Mouse (Mus musculus) A20 (cell line): ENCODE data around the gene Gtdc1.

ENCODE experiments used
- DNase-seq: peaks from one replicate; pipeline ENCODE4 v3.0.0-alpha.2; 2011; ENCODE audit warnings: low read depth, low spot score

Gtdc1 gene

DNA sequence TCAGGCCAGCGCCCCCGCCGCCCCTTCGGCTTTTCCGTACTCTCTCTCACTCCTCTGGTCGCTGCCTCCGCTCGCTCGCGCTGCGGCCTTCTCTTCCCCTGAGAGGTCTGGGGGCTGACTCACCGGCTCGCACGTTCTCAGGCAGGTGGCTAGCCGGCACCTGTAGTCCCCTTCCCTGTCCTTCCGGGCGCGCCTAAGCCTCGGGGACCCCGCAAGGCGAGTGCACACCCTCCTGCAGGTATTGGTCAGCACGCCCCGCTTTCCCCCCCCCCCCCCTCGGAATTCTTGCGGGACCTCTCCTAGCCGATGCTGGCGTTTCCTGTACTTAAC is at the start of gene Gtdc1:
TSS of gene Gtdc1 (minus strand) at position 176 of the 330 bp plus-strand sequence.
- no peak for DNase-seq

DNA sequence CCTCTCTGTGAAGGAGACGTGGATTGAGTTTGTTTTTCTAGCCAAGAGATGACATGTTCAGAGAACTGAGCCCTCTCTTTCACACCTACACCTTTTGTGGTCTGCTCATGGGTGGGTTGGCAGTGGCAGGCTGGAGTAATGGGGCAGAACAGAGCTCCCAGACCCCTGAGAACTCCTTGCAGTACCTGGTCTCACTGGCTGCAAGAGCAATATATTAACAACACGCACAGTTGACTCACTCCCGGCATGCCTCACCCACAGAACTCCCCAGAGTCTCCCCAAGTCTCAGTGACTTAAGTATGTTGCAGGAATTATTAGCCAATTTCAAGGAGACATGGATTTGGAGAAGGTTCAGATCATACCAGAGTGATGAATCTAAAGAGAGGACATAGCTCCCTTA is 49.6 kb upstream of the Gtdc1 start:
- DNase-seq, result no peak

DNA sequence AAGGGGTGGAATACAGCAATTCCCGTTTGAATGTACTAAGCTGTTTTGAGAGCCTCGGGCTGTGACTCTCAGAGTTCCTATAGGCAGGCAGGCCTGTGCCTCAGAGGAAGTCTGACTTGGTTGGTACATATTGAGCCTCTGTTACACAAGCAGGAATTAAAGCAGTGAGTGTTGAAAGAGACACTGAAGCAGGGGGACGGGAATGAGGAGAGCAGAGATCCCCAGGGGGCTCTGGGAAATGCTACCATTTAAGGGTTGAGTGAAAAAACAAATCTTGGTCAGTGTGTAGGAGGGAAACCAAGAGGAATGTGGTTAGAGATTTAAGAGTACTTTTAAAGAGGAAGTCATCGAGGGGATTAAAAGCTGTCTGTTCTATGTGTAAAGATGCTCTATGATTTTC is 49.0 kb upstream of the Gtdc1 start:
- DNase-seq, result no peak

DNA sequence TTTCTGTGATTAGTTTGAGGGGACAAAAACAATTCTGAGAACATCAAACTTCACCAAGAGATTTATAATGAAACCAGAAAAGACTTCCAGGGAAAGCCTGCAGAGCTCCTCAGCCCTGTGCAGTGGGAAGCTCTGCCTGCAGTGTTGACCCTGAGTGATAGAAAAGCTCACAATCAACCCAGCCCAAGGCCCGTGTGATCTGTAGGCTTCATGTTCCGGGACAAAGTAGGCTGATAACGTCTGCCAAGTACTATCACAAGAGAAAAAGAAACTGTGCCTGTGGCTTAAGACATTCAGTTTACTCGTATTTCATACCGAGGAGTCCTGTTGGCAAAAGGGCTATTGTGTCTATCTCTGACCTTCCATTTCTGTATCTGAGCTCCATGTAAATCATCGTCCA is 46.4 kb upstream of the Gtdc1 start:
- DNase-seq, result no peak

DNA sequence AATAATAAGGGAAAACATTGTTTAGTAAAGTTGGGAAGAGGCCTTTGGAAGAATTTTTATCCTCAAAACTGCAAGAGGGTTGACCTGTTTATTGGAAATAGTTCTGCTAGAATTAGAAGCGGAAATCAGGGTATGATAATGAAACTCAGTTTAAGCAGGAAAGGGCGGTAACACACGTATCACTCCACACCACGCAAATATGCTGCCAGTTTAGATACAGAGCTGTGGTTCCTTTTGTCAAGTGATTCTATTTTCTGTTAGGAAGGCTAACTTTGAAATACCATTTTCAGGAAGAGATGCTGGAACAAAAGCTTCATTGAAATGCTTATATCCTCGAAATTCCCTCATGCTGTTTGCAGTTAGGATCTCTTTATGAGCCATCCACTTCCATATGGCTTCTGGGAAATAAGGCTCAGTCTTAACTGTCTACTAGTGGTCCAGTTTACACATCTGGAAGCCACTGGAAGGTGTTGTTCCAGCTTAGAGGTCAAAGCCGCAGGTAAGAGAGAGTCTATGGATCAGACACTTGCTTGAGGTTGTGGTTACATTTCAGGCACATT is 42.7 kb upstream of the Gtdc1 start:
- DNase-seq, result no peak

DNA sequence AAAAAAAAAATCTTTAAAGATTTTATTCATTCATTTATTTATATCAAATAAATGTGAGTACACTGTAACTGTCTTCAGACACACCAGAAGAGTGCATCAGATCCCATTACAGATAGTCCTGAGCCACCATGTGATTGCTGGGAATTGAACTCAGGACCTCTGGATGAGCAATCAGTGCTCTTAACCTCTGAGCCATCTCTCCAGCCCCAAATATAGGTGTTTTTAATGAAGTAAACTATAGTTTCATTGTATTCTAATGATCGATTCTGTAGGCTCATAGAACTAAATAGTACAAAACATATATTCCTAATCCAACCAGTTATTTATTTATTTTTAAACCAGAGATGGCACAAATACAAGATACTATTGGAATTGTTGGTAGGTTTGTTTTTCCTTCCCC is 42.2 kb upstream of the Gtdc1 start:
- no peak for DNase-seq

DNA sequence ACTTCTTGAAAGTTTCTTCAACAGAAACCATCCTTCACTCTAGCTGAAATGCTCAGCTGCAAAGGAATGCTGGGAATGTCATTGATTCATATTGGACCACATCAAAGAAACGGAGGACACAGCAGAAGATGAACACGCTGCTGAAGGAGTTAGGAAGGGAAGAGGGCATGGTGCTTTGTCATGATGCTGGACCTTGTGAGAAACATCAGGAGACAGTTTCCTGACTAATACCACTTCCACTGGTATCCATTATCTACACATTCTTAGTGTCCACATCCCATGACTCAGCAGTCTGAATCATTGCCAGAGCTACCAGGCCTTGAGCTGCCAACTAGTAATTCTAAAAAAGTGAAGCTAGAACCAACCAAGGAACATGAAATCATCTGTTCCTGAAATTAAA is 41.8 kb upstream of the Gtdc1 start:
- DNase-seq, result no peak

DNA sequence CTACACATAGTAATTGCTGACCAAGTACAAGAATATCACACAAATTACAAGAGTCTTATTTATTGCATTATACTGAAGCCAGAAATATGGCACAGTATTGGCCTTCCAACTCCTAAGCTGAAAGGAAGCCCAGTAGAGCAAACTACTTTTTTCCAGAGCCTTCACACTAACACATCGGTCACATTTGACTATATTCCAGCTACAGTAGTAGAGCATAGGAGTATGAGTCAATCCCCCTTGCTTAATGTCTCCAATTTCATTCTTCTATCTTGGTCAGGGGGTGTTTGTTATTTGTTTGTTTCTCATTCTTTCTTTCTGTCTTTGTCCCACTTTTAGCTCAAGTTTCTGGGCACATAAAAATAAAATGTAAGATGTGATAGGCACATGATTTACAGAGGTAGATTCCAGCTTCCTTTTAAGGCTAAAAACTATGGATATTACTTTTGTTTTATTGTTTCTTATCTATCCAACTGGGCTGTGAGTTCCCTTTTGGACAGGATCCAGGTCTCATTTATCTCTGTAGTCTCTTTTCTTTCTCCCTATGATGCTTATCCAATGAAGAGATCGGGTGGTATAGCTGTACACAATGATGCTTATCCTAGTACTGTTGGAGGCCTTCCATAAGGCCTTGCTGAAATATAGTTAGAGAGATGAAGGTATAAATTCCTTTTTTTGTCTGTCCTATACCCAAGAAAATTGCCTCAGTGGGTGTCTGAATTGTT is 38.5 kb upstream of the Gtdc1 start:
- DNase-seq, result no peak

DNA sequence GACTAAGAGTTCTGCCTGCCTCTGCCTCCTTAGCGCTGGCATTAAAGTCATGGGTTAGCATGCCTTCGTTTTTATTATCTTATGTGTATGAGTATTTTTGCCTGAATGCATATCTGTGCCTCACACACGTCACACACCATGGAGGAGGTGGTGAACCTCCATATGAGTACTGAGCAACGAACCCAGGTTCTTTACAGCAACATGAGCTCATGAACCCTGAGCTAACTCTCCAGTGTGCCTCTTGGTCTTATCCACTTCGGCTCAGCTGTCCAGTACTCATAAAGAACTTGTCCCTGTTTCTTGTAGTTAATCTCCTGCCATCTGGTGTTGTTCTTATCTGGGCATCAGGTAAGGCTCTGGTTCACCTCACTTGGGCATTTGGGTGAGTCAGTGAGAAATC is 35.2 kb upstream of the Gtdc1 start:
- no peak for DNase-seq

DNA sequence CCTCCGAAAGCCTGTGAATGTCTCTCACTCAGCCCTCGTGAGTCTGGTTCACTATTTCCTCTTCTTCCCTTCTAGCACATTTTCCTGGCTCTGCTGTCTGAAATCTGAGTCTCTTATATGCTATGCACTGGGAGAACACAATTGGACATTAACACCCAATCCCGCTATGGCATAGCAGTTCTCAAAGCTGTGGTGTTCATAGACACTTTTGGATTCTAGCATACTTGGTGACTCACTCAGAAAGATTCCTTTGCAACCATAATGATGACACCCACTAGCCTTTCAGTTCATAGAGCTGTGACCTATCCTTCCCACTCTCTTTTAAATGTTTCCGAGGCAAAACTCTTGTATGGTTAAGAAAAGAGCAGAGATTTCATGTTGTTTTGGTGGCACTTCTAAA is 33.7 kb upstream of the Gtdc1 start:
- no peak for DNase-seq

DNA sequence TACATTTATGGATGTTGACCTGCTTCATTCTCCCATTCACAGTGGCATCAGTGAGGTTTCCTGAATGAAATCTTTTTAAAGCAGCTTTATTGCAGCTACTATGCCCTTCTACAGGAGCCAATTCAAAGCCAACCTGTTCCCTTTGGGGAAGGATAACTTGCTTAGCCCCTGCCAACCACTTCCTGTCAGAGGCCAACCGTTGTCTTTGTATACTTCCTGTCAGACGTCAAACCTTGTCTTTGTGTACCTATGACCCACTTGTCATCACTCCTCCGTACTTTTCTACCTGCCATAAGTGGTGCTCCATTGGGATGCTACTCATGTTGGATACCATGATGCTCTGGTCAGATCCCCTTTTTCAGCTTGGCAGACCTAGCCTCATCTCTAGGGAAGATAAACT is 33.1 kb upstream of the Gtdc1 start:
- no peak for DNase-seq

DNA sequence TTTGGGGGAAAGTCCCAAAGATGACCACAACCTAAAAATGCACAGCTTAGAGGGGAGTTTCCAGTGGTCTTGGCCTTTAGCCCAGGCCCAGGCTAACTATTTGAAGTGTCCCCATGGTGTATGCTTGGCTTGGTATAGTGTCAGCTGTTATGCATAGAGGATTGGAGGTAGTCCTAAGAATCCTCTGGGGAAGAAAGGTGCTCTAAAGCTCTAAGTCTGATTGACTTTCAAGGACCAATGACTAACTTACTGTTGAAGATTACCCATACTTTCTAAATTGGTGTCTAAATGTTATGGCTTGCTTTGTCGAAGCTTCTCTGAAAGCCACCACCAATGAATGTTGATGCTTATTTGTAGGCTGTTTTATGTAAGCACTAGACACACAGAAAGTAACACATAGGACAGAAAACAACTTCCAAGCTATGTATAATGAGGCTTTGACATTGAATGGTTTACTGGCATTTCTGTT is 29.9 kb upstream of the Gtdc1 start:
- DNase-seq, result peak; percentile 65

DNA sequence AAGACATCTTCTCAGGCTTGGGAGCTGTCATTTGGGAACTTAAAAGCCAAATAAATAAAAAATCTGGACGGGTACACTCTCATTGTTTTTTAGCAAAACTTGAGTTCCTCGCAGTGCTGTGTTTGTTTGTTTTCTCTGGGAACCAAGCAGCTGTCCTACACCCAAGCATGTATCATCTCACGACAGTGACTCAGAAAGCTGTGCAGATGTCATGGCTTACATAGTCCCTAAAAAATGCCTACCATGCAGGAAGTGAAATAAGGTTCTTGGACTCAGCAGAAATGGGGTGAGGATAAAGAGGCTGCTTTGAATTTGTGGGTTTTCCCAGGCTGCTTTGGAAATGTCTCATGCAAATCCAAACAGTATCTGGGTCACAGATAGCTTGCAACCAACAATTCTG is 28.8 kb upstream of the Gtdc1 start:
- peak; percentile 37 for DNase-seq

DNA sequence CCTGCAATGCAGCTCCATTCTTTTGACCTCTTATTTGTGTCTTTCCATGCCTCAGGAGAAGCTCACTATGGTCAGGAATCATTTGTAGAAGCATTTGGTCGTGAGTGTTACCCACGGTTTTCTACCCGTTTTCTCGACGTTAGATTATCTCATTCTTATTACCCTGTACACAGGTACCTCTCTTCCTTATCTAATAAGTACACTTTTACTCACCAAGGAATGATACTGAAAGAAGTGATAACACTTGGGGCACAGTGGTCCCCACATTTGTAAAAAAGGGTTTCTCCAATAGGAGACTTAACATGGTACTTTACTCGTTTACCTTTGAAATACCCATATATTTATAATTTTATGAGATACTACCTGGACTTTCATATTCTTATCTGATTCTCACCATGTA is 28.0 kb upstream of the Gtdc1 start:
- DNase-seq, result no peak

DNA sequence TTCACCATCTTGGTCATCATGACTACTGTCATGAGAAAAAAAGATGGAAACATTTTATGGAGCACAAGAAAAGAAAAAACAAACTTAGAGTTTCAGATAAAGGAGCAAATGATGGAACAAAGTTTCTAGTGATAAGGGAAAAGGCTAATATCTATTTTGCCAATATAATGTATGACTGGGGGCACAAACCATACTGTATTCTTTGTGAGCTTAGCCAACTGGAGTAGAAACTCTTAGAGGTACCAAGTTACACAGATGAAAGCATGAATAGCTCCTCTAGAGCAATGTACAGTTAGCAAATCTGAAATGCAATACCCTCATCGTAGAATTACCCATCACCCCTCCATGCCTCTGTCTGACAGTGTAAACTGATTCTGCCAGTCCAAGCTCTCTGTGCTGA is 26.7 kb upstream of the Gtdc1 start:
- DNase-seq, result no peak

DNA sequence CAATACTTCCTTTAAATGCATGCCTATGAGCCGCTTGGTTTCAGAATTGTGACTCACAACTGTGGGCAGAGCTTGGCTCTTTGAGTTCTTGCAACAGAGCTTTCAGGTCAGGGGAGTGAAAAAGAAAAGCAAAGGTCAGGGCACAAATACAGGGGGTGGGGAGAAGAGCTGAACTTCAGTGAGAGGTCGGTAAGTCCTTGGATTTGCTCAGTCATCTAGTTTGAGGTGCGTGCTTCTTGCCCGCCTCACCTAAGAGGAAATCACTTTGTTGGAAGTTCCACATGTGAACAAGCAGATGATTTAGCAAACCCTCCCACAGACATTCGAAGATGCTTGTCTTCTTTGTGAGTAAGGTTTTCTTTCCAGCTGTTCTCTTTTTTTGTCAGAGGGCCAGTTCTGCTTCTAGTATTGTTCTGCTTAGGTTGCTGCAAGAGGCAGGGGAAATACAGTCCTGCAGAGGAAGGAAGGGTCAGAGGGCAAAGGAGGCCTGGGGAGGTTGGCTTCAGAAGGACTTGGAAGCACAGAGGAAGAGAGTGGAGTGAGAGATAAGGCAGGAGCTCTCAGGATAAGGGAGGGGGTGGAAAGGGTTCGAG is 25.5 kb upstream of the Gtdc1 start:
- DNase-seq, result peak; percentile 39

DNA sequence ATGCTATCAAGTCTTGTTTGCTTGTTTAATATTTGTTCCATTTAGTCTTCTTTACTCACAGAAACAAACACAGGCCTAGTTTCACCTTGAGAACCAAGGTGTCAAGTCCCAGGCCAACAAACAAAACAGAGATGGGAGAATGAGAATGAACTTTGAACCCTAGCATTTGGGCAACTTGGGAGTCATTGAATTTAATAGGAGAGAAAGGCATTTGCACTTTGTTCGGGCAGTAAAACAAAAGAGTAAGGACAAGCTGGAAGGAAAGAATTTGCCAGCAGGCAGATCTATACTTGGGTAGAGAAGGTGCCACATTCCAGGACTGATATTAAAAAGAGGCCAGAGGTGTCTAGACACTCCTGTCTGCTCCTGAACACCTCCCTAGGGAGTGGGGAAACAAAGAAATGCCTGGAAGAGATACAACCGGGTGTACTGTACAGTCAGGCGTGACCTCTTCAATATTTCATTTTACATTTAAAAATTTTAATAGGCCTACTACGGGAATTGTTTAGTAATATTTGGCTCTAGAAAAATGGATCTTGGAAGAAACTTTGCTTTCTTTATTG is 24.3 kb upstream of the Gtdc1 start:
- no peak for DNase-seq

DNA sequence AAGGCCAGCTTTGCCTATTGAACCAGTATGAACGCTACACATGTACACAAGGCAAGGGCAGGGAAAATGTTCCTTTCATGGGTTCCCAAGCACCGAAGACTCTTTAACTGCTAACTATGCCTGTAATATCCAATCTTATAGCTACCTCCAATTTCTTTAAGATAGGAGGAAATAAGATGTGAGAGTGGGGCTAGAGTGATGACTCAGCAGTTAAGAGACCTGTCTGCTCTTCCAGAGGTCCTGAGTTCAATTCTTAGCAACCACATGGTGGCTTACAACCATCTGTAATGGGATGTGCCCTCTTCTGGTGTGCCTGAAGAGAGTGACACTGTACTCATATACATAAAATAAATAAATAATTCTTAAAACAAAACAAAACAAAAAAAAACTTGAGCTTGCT is 17.2 kb upstream of the Gtdc1 start:
- no peak for DNase-seq

DNA sequence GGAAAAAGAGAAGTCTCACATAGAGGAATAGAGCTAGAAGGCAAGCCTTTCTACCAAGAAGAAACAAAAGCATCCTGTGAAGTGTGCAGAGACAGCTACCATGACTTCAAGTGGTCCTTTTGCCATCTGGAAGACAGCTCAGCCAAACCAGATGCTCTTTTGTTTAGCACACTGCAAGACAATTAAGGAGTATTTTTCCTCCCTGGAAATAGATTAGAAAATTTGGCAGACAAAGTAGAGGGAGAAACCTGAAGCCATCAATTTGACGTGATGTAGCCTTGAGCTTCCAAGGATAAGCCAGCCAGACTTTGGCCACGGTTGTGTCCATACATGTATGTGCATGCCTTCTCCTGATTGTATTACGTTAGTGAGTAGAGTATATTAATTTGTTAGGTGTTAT is 3.5 kb upstream of the Gtdc1 start:
- DNase-seq, result no peak

DNA sequence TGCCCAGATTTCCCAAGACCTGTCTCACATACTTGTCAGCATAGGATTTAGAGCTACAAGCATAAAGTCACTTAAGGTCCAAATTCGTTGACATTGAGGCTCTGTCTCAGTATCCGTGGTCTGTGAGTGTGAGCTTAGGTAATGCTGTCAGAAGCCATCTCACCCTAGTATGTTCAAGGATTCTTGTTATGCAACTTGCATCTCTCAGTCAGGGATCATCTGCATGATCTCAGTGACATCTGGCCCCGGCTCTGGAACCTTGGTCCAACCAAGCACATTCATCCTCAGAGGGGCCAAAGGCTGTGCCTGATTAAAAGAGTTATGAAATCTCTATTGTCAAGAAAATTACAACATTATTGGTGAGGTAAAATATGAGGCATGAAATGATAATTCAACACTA is 1.2 kb upstream of the Gtdc1 start:
- no peak for DNase-seq

DNA sequence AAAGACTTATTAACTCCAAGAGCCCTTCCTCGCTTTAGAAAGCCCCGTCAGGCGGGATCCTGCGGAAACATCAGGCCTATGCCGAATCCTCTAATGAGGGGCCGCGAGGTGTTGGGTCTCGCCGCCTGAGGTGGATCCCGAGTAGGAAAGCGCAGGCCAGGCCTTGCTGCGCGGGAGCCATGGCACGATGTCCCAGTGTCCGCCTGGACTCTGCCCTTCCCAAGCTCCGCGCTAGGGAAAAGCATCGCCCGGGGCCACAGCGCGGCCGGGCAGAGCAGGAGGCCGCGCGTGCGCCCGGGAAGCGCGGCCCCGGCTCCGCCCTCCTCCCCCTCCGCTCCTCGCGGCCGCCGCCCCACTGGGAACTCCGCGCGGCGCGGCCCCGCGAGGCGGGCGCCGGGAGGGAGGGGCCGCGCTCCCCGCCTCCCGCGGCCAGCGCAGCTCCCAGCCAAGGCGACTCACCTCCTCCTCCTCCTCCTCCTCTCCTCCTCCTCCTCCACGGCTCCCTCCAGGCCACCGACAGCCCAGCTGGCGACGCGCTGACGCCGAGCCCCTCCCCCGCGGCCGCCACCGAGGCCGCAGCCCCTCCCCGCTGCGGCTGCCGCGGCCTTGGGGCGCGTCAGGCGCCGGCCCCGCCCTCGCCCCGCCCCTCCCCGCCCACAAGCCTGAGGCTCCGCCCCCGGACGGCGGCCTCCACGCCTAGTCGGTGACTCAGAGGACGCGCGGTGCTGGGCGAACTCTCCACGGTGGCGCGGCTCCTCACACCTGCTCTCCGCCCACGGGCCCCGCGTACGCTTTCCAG is 575 bp downstream of the Gtdc1 start:
- DNase-seq, result peak; percentile 92

DNA sequence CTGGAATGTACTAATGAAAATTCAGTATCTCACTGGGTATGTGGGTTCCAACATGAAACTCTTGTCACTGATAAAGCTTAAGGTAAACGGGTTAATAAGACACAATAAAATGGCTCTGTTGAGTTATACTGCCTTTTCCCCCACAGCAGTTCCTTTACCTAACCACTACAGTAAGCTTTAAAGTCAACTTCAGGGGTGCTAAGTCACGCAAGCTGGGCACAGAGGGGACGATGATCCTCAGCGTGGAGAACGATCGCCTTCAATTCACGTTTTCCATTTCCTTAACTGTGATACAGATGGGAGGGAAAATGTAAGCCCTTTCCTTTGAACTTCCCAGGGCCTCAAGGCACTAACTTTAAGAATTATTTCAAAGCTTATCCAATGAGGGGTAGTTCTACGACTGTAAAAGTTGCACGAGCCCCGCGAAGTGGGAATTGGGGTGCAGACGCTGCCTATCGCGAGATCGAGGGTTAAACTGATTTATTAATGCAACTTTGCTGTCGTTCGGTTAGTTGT is 1.2 kb downstream of the Gtdc1 start:
- peak; percentile 87 for DNase-seq
